Mouse (Mus musculus): ENCODE data around the gene Hrk. TPM values are rescaled to one million over a fixed set of nuclear protein-coding genes. Genes with fewer than 3 reads are reported as not detected.

The Hrk gene
- polyA plus RNA-seq (2015; fragmentation: Nextera tagmentation; extraction: Ambion mirVana): 0.06 TPM in 1 of 2 replicates, not detected in the other

DNA sequence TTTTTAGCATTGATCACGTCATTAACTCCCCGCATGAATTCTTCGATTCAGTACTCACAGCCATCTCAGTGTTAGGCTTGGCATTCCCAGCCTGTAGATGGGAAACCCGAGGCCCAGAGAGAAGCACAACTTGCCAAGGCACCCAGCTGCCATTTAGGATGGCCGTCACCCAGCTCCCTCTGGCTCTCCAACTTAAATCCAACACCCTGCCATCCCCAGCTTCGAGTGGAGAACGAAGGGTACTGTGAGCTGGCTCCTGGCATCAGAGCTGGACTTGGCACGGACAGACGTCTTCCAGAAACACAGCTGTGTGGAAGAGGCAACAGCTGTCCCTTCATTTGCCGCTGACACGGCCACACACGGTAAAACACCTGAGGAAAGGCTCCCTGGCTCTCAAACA, at the start of gene Hrk:
Gene Hrk, plus strand, starts transcription at position 68 of the 400 bp plus-strand sequence.
- Histone ChIP-seq H3K27ac (no peak within 1 kb of the TSS), H3K4me1 (peaks cover 6% of the 10 kb centered on the region), H3K36me3 (no peaks in the 10 kb centered on the region), H3K9me3 (no peaks in the 10 kb centered on the region), H3K27me3 (peaks cover 85% of the 10 kb centered on the region), H3K9ac (no peak within 1 kb of the TSS), H3K4me2 (no peak within 1 kb of the TSS), H3K4me3 (no peak within 1 kb of the TSS)
- no peak for ATAC-seq (ENCODE audit: borderline replicate concordance, extremely low read depth, low FRiP score, low TSS enrichment)
- 56% methylated on average over 12 of the region's 12 CpGs for WGBS

DNA sequence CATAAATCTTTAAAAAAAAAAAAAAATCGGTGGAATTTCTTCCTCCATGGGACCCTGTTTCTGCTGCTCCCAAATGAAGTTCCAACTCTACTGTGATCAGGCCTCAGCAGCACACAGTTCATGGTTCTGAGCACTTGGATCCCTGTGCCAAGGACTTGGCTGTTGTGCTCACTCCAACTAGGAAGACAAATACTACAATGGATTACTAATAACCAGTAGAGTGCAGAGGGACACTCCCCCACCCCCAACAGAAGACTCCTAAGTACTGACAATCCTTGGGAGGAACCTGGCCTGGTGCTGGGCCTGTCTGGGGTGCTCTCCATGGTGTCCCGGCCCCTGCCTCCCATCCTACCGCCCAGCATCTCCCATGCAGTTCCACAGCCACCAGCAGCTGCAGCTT, 46.1 kb upstream of the Hrk start:
- Histone ChIP-seq H3K9ac (no peak overlapping the region), H3K4me1 (no peaks in the 10 kb centered on the region), H3K27me3 (no peaks in the 10 kb centered on the region), H3K9me3 (no peaks in the 10 kb centered on the region), H3K27ac (no peak overlapping the region), H3K4me2 (no peak overlapping the region), H3K36me3 (peaks cover 7% of the 10 kb centered on the region; the same call in 1 of the 2 replicates), H3K4me3 (no peak overlapping the region)
- ATAC-seq (ENCODE audit: borderline replicate concordance, extremely low read depth, low FRiP score, low TSS enrichment): no peak
- 80% methylated on average over 3 of the region's 3 CpGs for WGBS

- Histone ChIP-seq H3K4me1 (no peaks in the 10 kb centered on the region), H3K36me3 (peaks cover 7% of the 10 kb centered on the region; the same call in 1 of the 2 replicates), H3K9ac (no peak overlapping the region), H3K27ac (no peak overlapping the region), H3K4me2 (no peak overlapping the region), H3K4me3 (no peak overlapping the region), H3K9me3 (no peaks in the 10 kb centered on the region), H3K27me3 (no peaks in the 10 kb centered on the region)
- no peak for ATAC-seq (ENCODE audit: borderline replicate concordance, extremely low read depth, low FRiP score, low TSS enrichment)
- 91% methylated on average over 5 of the region's 5 CpGs for WGBS
These were observed 45.5 kb upstream of the Hrk start for GRCm38 (mm10) chr5:118118922-118119321.

- H3K4me2 ChIP-seq: no peak overlapping the region
- no peaks in the 10 kb centered on the region for H3K9me3 ChIP-seq
- no peak overlapping the region for H3K27ac ChIP-seq
- no peaks in the 10 kb centered on the region for H3K27me3 ChIP-seq
- H3K4me1 ChIP-seq: no peaks in the 10 kb centered on the region
- 65% methylated on average over 2 of the region's 2 CpGs for WGBS
- peaks cover 16% of the 10 kb centered on the region; the same call in 1 of the 2 replicates for H3K36me3 ChIP-seq
- no peak overlapping the region for H3K4me3 ChIP-seq
- no peak for ATAC-seq (ENCODE audit: borderline replicate concordance, extremely low read depth, low FRiP score, low TSS enrichment)
- H3K9ac ChIP-seq: no peak overlapping the region
These were observed 43.8 kb upstream of the Hrk start for GRCm38 (mm10) chr5:118120670-118121069.

- H3K27me3 ChIP-seq: no peaks in the 10 kb centered on the region
- H3K27ac ChIP-seq: no peak overlapping the region
- no peaks in the 10 kb centered on the region for H3K9me3 ChIP-seq
- no peak for ATAC-seq (ENCODE audit: borderline replicate concordance, extremely low read depth, low FRiP score, low TSS enrichment)
- H3K4me2 ChIP-seq: no peak overlapping the region
- H3K9ac ChIP-seq: no peak overlapping the region
- peaks cover 27% of the 10 kb centered on the region; the same call in 1 of the 2 replicates for H3K36me3 ChIP-seq
- no peak overlapping the region for H3K4me3 ChIP-seq
- no peaks in the 10 kb centered on the region for H3K4me1 ChIP-seq
- WGBS: 89% methylated on average over 4 of the region's 4 CpGs
These were observed 42.5 kb upstream of the Hrk start for GRCm38 (mm10) chr5:118121928-118122327.

DNA sequence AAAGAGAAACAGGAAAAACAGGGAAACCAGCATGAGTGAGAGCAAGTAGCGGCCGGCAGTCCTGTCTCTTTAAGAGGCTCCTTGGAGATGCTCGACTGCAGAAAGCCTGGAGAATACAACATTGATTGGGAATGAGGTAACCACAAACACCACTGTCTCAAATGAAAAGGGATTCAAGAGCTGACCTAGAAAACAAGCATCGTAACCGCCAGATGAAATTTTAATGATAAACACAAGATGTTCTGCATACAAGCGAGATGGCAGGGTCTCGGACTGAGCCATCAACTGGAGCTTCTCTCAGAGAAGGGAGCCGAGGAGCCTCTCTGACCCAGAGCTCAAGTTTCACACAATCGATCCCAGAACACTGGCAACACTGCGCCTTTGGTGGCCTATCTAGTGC, 41.4 kb upstream of the Hrk start:
- ATAC-seq (ENCODE audit: borderline replicate concordance, extremely low read depth, low FRiP score, low TSS enrichment): no peak
- peaks cover 37% of the 10 kb centered on the region; the same call in 1 of the 2 replicates for H3K36me3 ChIP-seq
- H3K27ac ChIP-seq: no peak overlapping the region
- no peak overlapping the region for H3K4me2 ChIP-seq
- H3K9ac ChIP-seq: no peak overlapping the region
- WGBS: 45% methylated on average over 10 of the region's 10 CpGs
- no peak overlapping the region for H3K4me3 ChIP-seq
- no peaks in the 10 kb centered on the region for H3K9me3 ChIP-seq
- H3K27me3 ChIP-seq: no peaks in the 10 kb centered on the region
- no peaks in the 10 kb centered on the region for H3K4me1 ChIP-seq

GRCm38 (mm10) chr5:118126671-118127070, 37.8 kb upstream of the Hrk start:
- Histone ChIP-seq H3K4me1 (no peaks in the 10 kb centered on the region), H3K9me3 (no peaks in the 10 kb centered on the region), H3K27me3 (no peaks in the 10 kb centered on the region), H3K36me3 (peaks cover 38% of the 10 kb centered on the region; the same call in 1 of the 2 replicates), H3K9ac (no peak overlapping the region), H3K27ac (no peak overlapping the region), H3K4me3 (no peak overlapping the region), H3K4me2 (no peak overlapping the region)
- no peak for ATAC-seq (ENCODE audit: borderline replicate concordance, extremely low read depth, low FRiP score, low TSS enrichment)
- WGBS: 79% methylated on average over 4 of the region's 4 CpGs

DNA sequence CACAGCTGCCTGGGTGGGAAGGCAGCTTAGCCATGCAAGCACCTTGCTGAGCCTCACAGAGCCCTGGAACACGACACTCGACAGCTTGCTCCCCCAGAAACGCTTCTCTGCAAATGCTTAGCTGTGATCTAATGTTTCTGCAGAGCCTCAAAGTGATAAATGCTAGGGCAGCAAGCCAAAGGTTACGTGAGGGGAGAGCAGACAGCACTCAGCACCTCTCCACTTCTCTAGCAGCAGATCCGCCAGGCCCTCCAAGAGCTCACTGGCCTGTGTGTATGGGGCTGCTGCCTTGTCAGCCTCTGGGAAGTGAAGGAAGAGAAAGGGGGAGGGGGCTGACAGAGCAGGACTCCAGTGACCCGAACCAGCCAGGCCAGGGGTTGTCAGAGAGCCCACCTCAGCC, 36.2 kb upstream of the Hrk start:
- Histone ChIP-seq H3K4me1 (no peaks in the 10 kb centered on the region), H3K9ac (no peak overlapping the region), H3K27ac (no peak overlapping the region), H3K4me2 (no peak overlapping the region), H3K27me3 (no peaks in the 10 kb centered on the region), H3K36me3 (peaks cover 38% of the 10 kb centered on the region; the same call in 1 of the 2 replicates), H3K9me3 (no peaks in the 10 kb centered on the region), H3K4me3 (no peak overlapping the region)
- no peak; the same call in 1 of the 2 replicates for ATAC-seq (ENCODE audit: borderline replicate concordance, extremely low read depth, low FRiP score, low TSS enrichment)
- 62% methylated on average over 6 of the region's 6 CpGs for WGBS

DNA sequence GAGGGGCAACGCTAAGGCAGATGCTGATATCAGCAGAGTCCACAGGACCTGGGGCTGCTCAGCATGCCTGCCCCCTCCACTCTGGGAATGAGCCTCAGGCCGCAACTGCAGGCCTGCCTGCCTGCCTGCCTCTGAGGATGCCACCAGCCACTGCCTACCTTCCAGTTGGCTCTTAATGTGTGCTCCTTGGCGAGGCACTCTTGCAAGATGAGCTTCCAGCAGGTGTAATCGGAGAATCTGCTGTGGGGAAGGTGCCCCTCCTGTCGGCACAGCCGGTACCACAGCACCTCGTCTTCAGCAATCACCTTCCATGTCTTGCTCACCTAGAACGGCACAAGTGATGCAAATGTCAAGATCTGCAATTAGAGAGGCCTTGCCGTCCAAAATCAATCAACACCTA, 35.8 kb upstream of the Hrk start:
- H3K27ac ChIP-seq: no peak overlapping the region
- WGBS: 72% methylated on average over 9 of the region's 9 CpGs
- H3K9me3 ChIP-seq: no peaks in the 10 kb centered on the region
- no peaks in the 10 kb centered on the region for H3K4me1 ChIP-seq
- no peaks in the 10 kb centered on the region for H3K27me3 ChIP-seq
- no peak overlapping the region for H3K9ac ChIP-seq
- no peak for ATAC-seq (ENCODE audit: borderline replicate concordance, extremely low read depth, low FRiP score, low TSS enrichment)
- H3K36me3 ChIP-seq: peaks cover 38% of the 10 kb centered on the region; the same call in 1 of the 2 replicates
- H3K4me2 ChIP-seq: no peak overlapping the region
- no peak overlapping the region for H3K4me3 ChIP-seq

DNA sequence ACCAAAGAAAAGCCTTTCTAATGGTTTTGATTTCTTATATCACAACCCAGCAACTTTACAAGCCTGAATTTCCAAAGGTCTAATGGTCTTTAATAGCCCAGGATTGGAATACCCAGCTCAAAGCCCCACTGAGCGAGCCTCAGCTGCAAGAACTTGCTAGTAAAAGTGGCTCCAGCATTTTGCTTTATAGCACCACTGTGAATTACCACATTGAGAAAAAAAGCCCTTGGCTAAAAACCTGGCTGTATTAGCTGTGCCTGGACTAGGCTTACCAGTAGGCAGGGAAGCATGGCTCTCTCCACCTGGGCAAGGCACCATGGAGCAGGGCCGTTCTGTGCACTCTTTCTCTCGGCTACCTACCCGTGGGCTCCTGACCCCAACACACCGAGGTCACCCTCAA, 28.1 kb upstream of the Hrk start:
- 84% methylated on average over 5 of the region's 5 CpGs for WGBS
- Histone ChIP-seq H3K27me3 (no peaks in the 10 kb centered on the region), H3K4me2 (no peak overlapping the region), H3K9me3 (no peaks in the 10 kb centered on the region), H3K4me1 (no peaks in the 10 kb centered on the region), H3K4me3 (no peak overlapping the region), H3K27ac (no peak overlapping the region), H3K9ac (no peak overlapping the region), H3K36me3 (peaks cover 14% of the 10 kb centered on the region)
- no peak for ATAC-seq (ENCODE audit: borderline replicate concordance, extremely low read depth, low FRiP score, low TSS enrichment)

DNA sequence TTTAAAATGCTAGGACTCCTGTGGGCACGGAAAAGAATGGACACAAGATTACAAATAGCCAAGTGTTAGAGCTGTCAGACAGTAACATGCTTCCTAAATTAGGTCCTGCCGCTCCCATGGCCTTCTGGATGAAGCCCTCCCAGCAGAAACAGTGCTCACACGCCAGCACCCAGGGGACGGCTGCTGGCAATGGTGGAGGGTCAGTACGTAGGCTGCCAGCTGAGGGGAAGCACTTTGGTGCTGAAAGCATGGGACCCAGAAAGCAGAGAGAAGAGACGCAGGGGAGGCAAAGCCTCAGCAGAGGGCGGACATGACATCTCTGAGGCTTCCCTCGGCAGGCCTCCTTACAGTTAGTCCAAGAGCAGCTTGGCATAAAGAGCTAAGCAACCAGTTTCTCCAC, 24.8 kb upstream of the Hrk start:
- Histone ChIP-seq H3K36me3 (peaks cover 26% of the 10 kb centered on the region), H3K9ac (no peak overlapping the region)
- WGBS: 84% methylated on average over 8 of the region's 8 CpGs

DNA sequence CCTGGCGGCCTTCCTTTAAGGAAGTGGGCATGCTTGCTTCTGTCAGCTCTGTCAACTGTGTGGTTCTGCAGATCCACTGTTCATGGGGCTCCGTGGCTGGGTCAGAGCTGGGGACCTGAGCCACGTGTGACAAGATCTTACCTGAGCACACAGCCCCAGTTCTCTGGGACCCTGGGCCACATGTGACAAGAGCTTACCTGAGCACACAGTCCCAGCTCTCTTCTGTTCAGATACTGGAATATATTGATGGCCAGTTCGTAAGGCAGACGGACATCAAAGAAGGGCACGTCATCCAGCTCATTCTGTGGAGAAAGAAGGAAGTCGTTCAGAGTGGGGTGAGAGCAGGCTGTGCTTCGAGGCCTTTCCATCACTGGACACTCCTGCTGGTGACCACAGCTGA, 22.0 kb upstream of the Hrk start:
- H3K36me3 ChIP-seq: peaks cover 26% of the 10 kb centered on the region

More for the DNA sequence above, 24.8 kb upstream of the Hrk start:
- H3K27me3 ChIP-seq: no peaks in the 10 kb centered on the region
- H3K9me3 ChIP-seq: no peaks in the 10 kb centered on the region
- no peak for ATAC-seq (ENCODE audit: borderline replicate concordance, extremely low read depth, low FRiP score, low TSS enrichment)
- no peak overlapping the region for H3K27ac ChIP-seq
- no peak overlapping the region for H3K4me3 ChIP-seq
- H3K4me1 ChIP-seq: no peaks in the 10 kb centered on the region
- H3K4me2 ChIP-seq: no peak overlapping the region

More for the DNA sequence above, 22.0 kb upstream of the Hrk start:
- Histone ChIP-seq H3K27ac (no peak overlapping the region), H3K27me3 (no peaks in the 10 kb centered on the region), H3K9me3 (no peaks in the 10 kb centered on the region), H3K4me2 (no peak overlapping the region), H3K9ac (no peak overlapping the region), H3K4me3 (no peak overlapping the region), H3K4me1 (peaks cover 20% of the 10 kb centered on the region)
- ATAC-seq (ENCODE audit: borderline replicate concordance, extremely low read depth, low FRiP score, low TSS enrichment): no peak
- WGBS: 84% methylated on average over 8 of the region's 8 CpGs

Measured in lung, embryonic 15.5 days (tissue).